Mouse (Mus musculus): ENCODE results near the gene Dock6.
A peak's percentile ranks its signal among the peaks of the same experiment; 100 is the strongest.

The Dock6 gene

GRCm38 (mm10) chr9:21846755-21847341 lies 5.6 kb downstream of the Dock6 start:
- DNase-seq (ENCODE audit: low spot score): no peak

- no peak for DNase-seq (ENCODE audit: low spot score)
Observed at GRCm38 (mm10) chr9:21845381-21846080, 6.9 kb downstream of the Dock6 start.

- DNase-seq (ENCODE audit: low spot score): no peak
Observed at GRCm38 (mm10) chr9:21843086-21843485, 9.3 kb downstream of the Dock6 start.

- no peak for DNase-seq (ENCODE audit: low spot score)
Observed at GRCm38 (mm10) chr9:21842391-21842790, 10.0 kb downstream of the Dock6 start.

GRCm38 (mm10) chr9:21841340-21841739 lies 11.1 kb downstream of the Dock6 start:
- no peak for DNase-seq (ENCODE audit: low spot score)

GRCm38 (mm10) chr9:21840115-21840787 lies 12.2 kb downstream of the Dock6 start:
- DNase-seq (ENCODE audit: low spot score): peak; percentile 48

GRCm38 (mm10) chr9:21837690-21838089 lies 14.7 kb downstream of the Dock6 start:
- DNase-seq (ENCODE audit: low spot score): no peak

GRCm38 (mm10) chr9:21835258-21835912 lies 17.1 kb downstream of the Dock6 start, which contains the start of gene Angptl8:
Gene Angptl8, plus strand, starts transcription at chr9:21835510.
- no peak for DNase-seq (ENCODE audit: low spot score)

- no peak for DNase-seq (ENCODE audit: low spot score)
Observed at GRCm38 (mm10) chr9:21831558-21832240, 20.7 kb downstream of the Dock6 start.

GRCm38 (mm10) chr9:21830936-21831335 lies 21.5 kb downstream of the Dock6 start:
- no peak for DNase-seq (ENCODE audit: low spot score)

GRCm38 (mm10) chr9:21830461-21830850 lies 22.0 kb downstream of the Dock6 start:
- no peak for DNase-seq (ENCODE audit: low spot score)

GRCm38 (mm10) chr9:21829834-21830460 lies 22.5 kb downstream of the Dock6 start:
- no peak for DNase-seq (ENCODE audit: low spot score)

- DNase-seq (ENCODE audit: low spot score): no peak
Observed at GRCm38 (mm10) chr9:21824366-21824765, 28.1 kb downstream of the Dock6 start.

- no peak for DNase-seq (ENCODE audit: low spot score)
Observed at GRCm38 (mm10) chr9:21823957-21824356, 28.5 kb downstream of the Dock6 start.

GRCm38 (mm10) chr9:21822686-21823085 lies 29.7 kb downstream of the Dock6 start:
- DNase-seq (ENCODE audit: low spot score): no peak

GRCm38 (mm10) chr9:21820183-21820582 lies 32.3 kb downstream of the Dock6 start:
- DNase-seq (ENCODE audit: low spot score): no peak

- no peak for DNase-seq (ENCODE audit: low spot score)
Observed at GRCm38 (mm10) chr9:21819181-21819729, 33.2 kb downstream of the Dock6 start.

GRCm38 (mm10) chr9:21818561-21818960 lies 33.9 kb downstream of the Dock6 start:
- no peak for DNase-seq (ENCODE audit: low spot score)

GRCm38 (mm10) chr9:21818125-21818524 lies 34.3 kb downstream of the Dock6 start:
- DNase-seq (ENCODE audit: low spot score): no peak

GRCm38 (mm10) chr9:21816716-21817305 lies 35.6 kb downstream of the Dock6 start:
- DNase-seq (ENCODE audit: low spot score): no peak

- DNase-seq (ENCODE audit: low spot score): no peak
Observed at GRCm38 (mm10) chr9:21811170-21811569, 41.3 kb downstream of the Dock6 start.

Measured in urinary bladder, postnatal 25 days (tissue).